Mouse (Mus musculus) cerebellum, postnatal 10 days (tissue): ENCODE results near the gene Fosl1.
"Not testable (repeated sequence)": the region's sequence is repeated elsewhere in the genome, so short reads cannot be mapped to it uniquely, and the experiment has no call there.

ENCODE experiments used
- DNase-seq, 2 experiments: peaks; one replicate each; pipeline ENCODE4 v3.0.0; 2021; ENCODE audit warnings: mixed read lengths in 2 of 2

The Fosl1 gene

GRCm38 (mm10) chr19:5483386-5484359, 36.3 kb downstream of the Fosl1 start:
- DNase-seq = no peak

- DNase-seq = no peak
Observed at GRCm38 (mm10) chr19:5484496-5484895, 37.1 kb downstream of the Fosl1 start.

- no peak for DNase-seq
Observed at GRCm38 (mm10) chr19:5485371-5485770, 38.0 kb downstream of the Fosl1 start.

GRCm38 (mm10) chr19:5485821-5486220, 38.5 kb downstream of the Fosl1 start:
- DNase-seq = peak; percentile 49 to 53

GRCm38 (mm10) chr19:5486286-5486685, 38.9 kb downstream of the Fosl1 start:
- no peak for DNase-seq

GRCm38 (mm10) chr19:5486771-5487170, 39.4 kb downstream of the Fosl1 start:
- no peak for DNase-seq

GRCm38 (mm10) chr19:5487768-5488550, 40.6 kb downstream of the Fosl1 start, which contains the start of gene Mus81:
Gene Mus81 (minus strand): TSS chr19:5488402.
- peak; percentile 99 for DNase-seq

GRCm38 (mm10) chr19:5488878-5489571, 41.7 kb downstream of the Fosl1 start:
- peak; percentile 98 for DNase-seq

- not testable (repeated sequence) for DNase-seq
Observed at GRCm38 (mm10) chr19:5489721-5490120, 42.4 kb downstream of the Fosl1 start.

- peak; percentile 97 for DNase-seq
Observed at GRCm38 (mm10) chr19:5490313-5490897, 43.1 kb downstream of the Fosl1 start, which contains the start of gene Cfl1. Gene Cfl1 (plus strand): TSS chr19:5490455.

- DNase-seq = peak; percentile 91 to 92
Observed at GRCm38 (mm10) chr19:5490898-5491708, 43.8 kb downstream of the Fosl1 start.

GRCm38 (mm10) chr19:5492641-5493040, 45.3 kb downstream of the Fosl1 start:
- DNase-seq = peak in 1 of 2 experiments; percentile 20

GRCm38 (mm10) chr19:5493301-5493721, 46.0 kb downstream of the Fosl1 start:
- DNase-seq = peak in 1 of 2 experiments; percentile 40

GRCm38 (mm10) chr19:5494314-5494713, 47.0 kb downstream of the Fosl1 start:
- DNase-seq = peak in 1 of 2 experiments; percentile 3

- peak; percentile 5 to 21 for DNase-seq
Observed at GRCm38 (mm10) chr19:5495353-5496051, 48.2 kb downstream of the Fosl1 start.

- peak; percentile 14 to 18 for DNase-seq
Observed at GRCm38 (mm10) chr19:5496052-5496370, 48.7 kb downstream of the Fosl1 start.

- no peak for DNase-seq
Observed at GRCm38 (mm10) chr19:5500330-5500875, 53.1 kb downstream of the Fosl1 start.

GRCm38 (mm10) chr19:5503687-5504086, 56.3 kb downstream of the Fosl1 start, which contains the start of gene 1700020D05Rik:
Gene 1700020D05Rik (minus strand): TSS chr19:5503787.
- DNase-seq = no peak
